Mouse (Mus musculus) hindbrain, embryonic 10.5 days (tissue): ENCODE data around the gene Gpr21. TPM values are rescaled to one million over a fixed set of nuclear protein-coding genes. Genes with fewer than 3 reads are reported as not detected.

ENCODE experiments used
- DNase-seq: peaks from one replicate; pipeline ENCODE4 v3.0.0-alpha.2; 2017; ENCODE audit warnings: low spot score
- H3K27ac ChIP-seq: fragments of 300-500 bp; sonication (generic); 2 replicates; pipeline ENCODE4 v1.5.1; 2016; ENCODE audit warnings: mild to moderate bottlenecking, moderate library complexity
- H3K27me3 ChIP-seq: fragments of 300-500 bp; sonication (generic); 2 replicates; pipeline ENCODE4 v1.6.1; 2016; ENCODE audit warnings: mild to moderate bottlenecking; ENCODE audit not compliant: poor library complexity, insufficient read depth, severe bottlenecking
- H3K36me3 ChIP-seq: fragments of 300-500 bp; sonication (generic); 2 replicates; pipeline ENCODE4 v1.6.1; 2016; ENCODE audit warnings: mild to moderate bottlenecking, moderate library complexity
- H3K4me1 ChIP-seq: fragments of 300-500 bp; sonication (generic); replicated peaks from 2 replicates; pipeline ENCODE4 v1.6.1; 2016; ENCODE audit warnings: mild to moderate bottlenecking
- H3K4me3 ChIP-seq: fragments of 300-500 bp; sonication (generic); 2 replicates; pipeline ENCODE4 v1.5.1; 2016; ENCODE audit warnings: mild to moderate bottlenecking, moderate library complexity
- H3K9me3 ChIP-seq: fragments of 300-500 bp; sonication (generic); 2 replicates; pipeline ENCODE4 v1.6.1; 2016; ENCODE audit warnings: mild to moderate bottlenecking, moderate library complexity
- WGBS: fragments of 180-500 bp; shearing (Covaris S2); methylation state at CpG from one replicate; pipeline ENCODE4 v1.1.7; 2016; 5-methylcytosine and 5-hydroxymethylcytosine counted together
- polyA plus RNA-seq: library from polyadenylated mRNA; unstranded; fragments of >200 nt; fragmentation: Nextera tagmentation; extraction: Ambion mirVana; gene quantifications from 2 replicates; pipeline ENCODE4 v1.2.1, GENCODE M21; 2016

Gpr21 gene
- polyA plus RNA-seq, 1 experiment from 2014 or later = 1.5 TPM

GRCm38 (mm10) chr2:37527587-37527986 is 11.5 kb downstream of the Gpr21 start:
- Histone ChIP-seq H3K9me3 (no peaks in the 10 kb centered on the region), H3K4me3 (no peak overlapping the region)

GRCm38 (mm10) chr2:37529397-37529796 is 13.3 kb downstream of the Gpr21 start:
- Histone ChIP-seq H3K27me3 (no peaks in the 10 kb centered on the region), H3K36me3 (peaks cover 24% of the 10 kb centered on the region), H3K4me1 (no peaks in the 10 kb centered on the region), H3K4me3 (no peak overlapping the region), H3K27ac (no peak overlapping the region), H3K9me3 (no peaks in the 10 kb centered on the region)
- DNase-seq = no peak
- WGBS = 96% methylated on average over 2 of the region's 2 CpGs

More at GRCm38 (mm10) chr2:37527587-37527986, 11.5 kb downstream of the Gpr21 start:
- H3K27me3 ChIP-seq = no peaks in the 10 kb centered on the region
- H3K4me1 ChIP-seq = no peaks in the 10 kb centered on the region
- peaks cover 9% of the 10 kb centered on the region for H3K36me3 ChIP-seq
- no peak for DNase-seq
- H3K27ac ChIP-seq = no peak overlapping the region

- Histone ChIP-seq H3K27me3 (no peaks in the 10 kb centered on the region), H3K27ac (no peak overlapping the region), H3K36me3 (peaks cover 38% of the 10 kb centered on the region), H3K4me1 (no peaks in the 10 kb centered on the region), H3K4me3 (no peak overlapping the region), H3K9me3 (no peaks in the 10 kb centered on the region)
- WGBS = 85% methylated on average over 1 of the region's 1 CpGs
- no peak for DNase-seq
These were observed 14.6 kb downstream of the Gpr21 start for GRCm38 (mm10) chr2:37530766-37531165.

- no peaks in the 10 kb centered on the region for H3K9me3 ChIP-seq
- no peaks in the 10 kb centered on the region for H3K4me1 ChIP-seq
- DNase-seq = no peak
- H3K4me3 ChIP-seq = no peak overlapping the region
- H3K27ac ChIP-seq = no peak overlapping the region
- 84% methylated on average over 3 of the region's 3 CpGs for WGBS
- H3K36me3 ChIP-seq = peaks cover 46% of the 10 kb centered on the region
- H3K27me3 ChIP-seq = no peaks in the 10 kb centered on the region
These were observed 15.5 kb downstream of the Gpr21 start for GRCm38 (mm10) chr2:37531639-37532038.

DNA sequence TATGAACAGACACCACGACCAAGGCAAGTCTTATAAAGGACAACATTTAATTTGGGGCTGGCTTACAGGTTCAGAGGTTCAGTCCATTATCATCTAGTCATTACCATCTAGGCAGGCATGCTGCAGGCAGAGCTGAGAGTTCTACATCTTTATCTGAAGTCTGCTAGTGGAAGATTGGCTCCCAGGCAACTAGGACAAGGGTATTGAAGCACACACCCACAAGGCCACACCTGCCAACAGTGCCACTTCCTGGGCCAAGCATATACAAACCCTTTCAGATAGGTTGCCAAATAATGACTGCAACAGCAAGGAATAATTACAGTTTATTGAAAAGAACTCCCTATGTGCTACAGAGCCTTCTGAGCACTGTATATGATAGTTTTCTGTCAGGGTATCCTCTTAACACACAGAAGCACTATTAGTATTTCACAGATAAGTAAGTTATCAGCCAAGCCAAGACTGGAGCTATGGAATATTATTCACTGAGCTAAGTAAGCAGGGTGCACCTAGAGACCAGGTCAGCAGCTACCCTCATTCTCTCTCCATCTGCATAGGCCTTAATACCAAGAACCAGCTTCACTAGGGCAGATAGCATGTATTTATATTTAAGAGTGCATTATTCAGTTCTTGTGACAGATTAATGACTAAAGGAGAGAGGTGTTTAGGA is 33.3 kb downstream of the Gpr21 start:
- no peaks in the 10 kb centered on the region for H3K4me1 ChIP-seq
- DNase-seq = no peak
- H3K27ac ChIP-seq = no peak overlapping the region
- H3K4me3 ChIP-seq = no peak overlapping the region
- WGBS = 79% methylated on average over 1 of the region's 1 CpGs
- peaks cover 92% of the 10 kb centered on the region for H3K36me3 ChIP-seq
- H3K9me3 ChIP-seq = no peaks in the 10 kb centered on the region
- H3K27me3 ChIP-seq = no peaks in the 10 kb centered on the region

- Histone ChIP-seq H3K36me3 (peaks cover 95% of the 10 kb centered on the region), H3K27ac (no peak overlapping the region), H3K4me3 (no peak overlapping the region), H3K27me3 (no peaks in the 10 kb centered on the region), H3K9me3 (no peaks in the 10 kb centered on the region; the same call in 1 of the 2 replicates), H3K4me1 (no peaks in the 10 kb centered on the region)
- WGBS = 78% methylated on average over 2 of the region's 2 CpGs
- no peak for DNase-seq
These were observed 40.2 kb downstream of the Gpr21 start for GRCm38 (mm10) chr2:37556366-37556765.

DNA sequence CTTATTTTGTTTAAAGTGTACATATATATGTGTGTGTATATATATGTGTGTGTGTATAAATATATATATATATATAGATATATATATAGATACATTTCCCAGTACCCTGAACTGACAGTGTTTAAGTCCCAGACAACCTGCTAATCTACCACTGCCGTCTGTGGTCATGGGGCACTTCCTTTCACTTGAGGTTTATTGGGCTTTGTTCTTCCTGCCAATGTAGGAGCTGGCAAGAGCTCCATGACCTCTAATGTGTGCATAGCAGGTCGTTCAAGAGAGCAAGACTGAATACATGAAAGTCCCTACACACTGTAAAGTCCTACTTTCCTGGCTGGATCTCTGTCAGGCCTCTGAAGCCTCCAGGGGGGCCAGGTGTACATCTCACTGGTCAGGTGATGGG is 49.4 kb downstream of the Gpr21 start:
- no peak for DNase-seq
- no peaks in the 10 kb centered on the region for H3K9me3 ChIP-seq
- WGBS = 86% methylated on average over 2 of the region's 2 CpGs
- no peak overlapping the region for H3K27ac ChIP-seq
- H3K4me1 ChIP-seq = no peaks in the 10 kb centered on the region
- H3K36me3 ChIP-seq = peaks cover 96% of the 10 kb centered on the region
- no peaks in the 10 kb centered on the region for H3K27me3 ChIP-seq
- no peak overlapping the region for H3K4me3 ChIP-seq

DNA sequence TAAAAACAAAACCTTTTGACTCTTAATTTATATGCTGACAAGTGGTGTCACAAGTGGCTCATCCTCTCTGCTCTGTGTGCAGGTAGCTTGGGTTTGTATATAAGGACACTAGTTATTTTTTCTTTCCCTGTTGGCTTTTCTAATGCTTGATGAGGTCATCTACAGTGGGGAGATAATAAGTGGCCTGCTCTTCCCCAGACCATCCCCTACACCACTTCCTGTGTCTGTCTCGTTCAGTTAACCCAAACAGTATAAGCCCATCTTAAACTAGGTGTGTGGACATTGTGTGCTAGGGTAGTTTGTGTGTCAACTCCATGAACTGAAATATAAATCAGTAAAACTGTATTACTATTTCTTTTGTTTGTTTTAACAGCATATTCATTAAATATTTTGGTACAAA is 49.9 kb downstream of the Gpr21 start:
- Histone ChIP-seq H3K36me3 (peaks cover 93% of the 10 kb centered on the region), H3K27ac (no peak overlapping the region), H3K27me3 (no peaks in the 10 kb centered on the region), H3K4me1 (no peaks in the 10 kb centered on the region), H3K4me3 (no peak overlapping the region), H3K9me3 (no peaks in the 10 kb centered on the region)
- 83% methylated on average over 1 of the region's 1 CpGs for whole genome bisulfite sequencing
- DNase-seq = no peak

GRCm38 (mm10) chr2:37569888-37570287 is 53.8 kb downstream of the Gpr21 start:
- Histone ChIP-seq H3K4me3 (no peak overlapping the region), H3K27me3 (no peaks in the 10 kb centered on the region), H3K27ac (no peak overlapping the region), H3K36me3 (peaks cover 78% of the 10 kb centered on the region), H3K9me3 (no peaks in the 10 kb centered on the region), H3K4me1 (no peaks in the 10 kb centered on the region)
- WGBS = 91% methylated on average over 5 of the region's 5 CpGs
- DNase-seq = no peak

Other genes with a start within 250 kb of the Gpr21 start
- gene Olfr368, start 189.8 kb upstream of the Gpr21 start, polyA plus RNA-seq = not detected in 2 replicates
- 49.6 and 53.6 TPM in 2 replicates for gene Pdcl, start 157.0 kb upstream of the Gpr21 start, polyA plus RNA-seq
- gene Rc3h2, start 93.4 kb upstream of the Gpr21 start, polyA plus RNA-seq = 18.3 and 19.3 TPM in 2 replicates
- 7.7 and 9.3 TPM in 2 replicates for gene Zbtb26, start 73.2 kb upstream of the Gpr21 start, polyA plus RNA-seq
- gene Zbtb6, start 73.2 kb upstream of the Gpr21 start, polyA plus RNA-seq = 6.1 and 6.5 TPM in 2 replicates
- 42.9 and 44.6 TPM in 2 replicates for gene Rabgap1, start 73.1 kb upstream of the Gpr21 start, polyA plus RNA-seq
- 54.9 and 59.3 TPM in 2 replicates for gene Strbp, start 187.5 kb downstream of the Gpr21 start, polyA plus RNA-seq